Mouse (Mus musculus) stomach, embryonic 14.5 days (tissue): ENCODE data around the gene Slc7a7. TPM values are rescaled to one million over a fixed set of nuclear protein-coding genes. Genes with fewer than 3 reads are reported as not detected.

ENCODE experiments used
- ATAC-seq: fragments of 200-750 bp; cut with Nextera tagmentation; 2 replicates; pipeline ENCODE4 v1.8.0; 2017; ENCODE audit warnings: low read depth, moderate TSS enrichment; ENCODE audit not compliant: insufficient number of reproducible peaks, insufficient read depth, low FRiP score
- H3K27ac ChIP-seq: fragments of 300-500 bp; sonication (generic); 2 replicates; pipeline ENCODE4 v1.5.1; 2014; ENCODE audit warnings: mild to moderate bottlenecking, low read length, moderate library complexity, mixed read lengths
- H3K27me3 ChIP-seq: fragments of 300-500 bp; sonication (generic); 2 replicates; pipeline ENCODE4 v1.6.1; 2014; ENCODE audit warnings: low read length, control low read depth, mixed read lengths; ENCODE audit not compliant: control insufficient read depth, insufficient read depth
- H3K36me3 ChIP-seq: fragments of 300-500 bp; sonication (generic); 2 replicates; pipeline ENCODE4 v1.6.1; 2014; ENCODE audit warnings: mild to moderate bottlenecking, control low read depth, low read length, moderate library complexity, mixed read lengths; ENCODE audit not compliant: control insufficient read depth, insufficient read depth
- H3K4me1 ChIP-seq: fragments of 300-500 bp; sonication (generic); 2 replicates; pipeline ENCODE4 v1.6.1; 2014; ENCODE audit warnings: low read length, control low read depth, mixed read lengths; ENCODE audit not compliant: control insufficient read depth, insufficient read depth
- H3K4me2 ChIP-seq: fragments of 300-500 bp; sonication (generic); replicated peaks from 2 replicates; pipeline ENCODE4 v1.6.1; 2014; ENCODE audit warnings: low read depth, low read length, control low read depth
- H3K4me3 ChIP-seq: fragments of 300-500 bp; sonication (generic); 2 replicates; pipeline ENCODE4 v1.5.1; 2014; ENCODE audit warnings: low read depth, low read length, control low read depth
- H3K9ac ChIP-seq: fragments of 300-500 bp; sonication (generic); replicated peaks from 2 replicates; pipeline ENCODE4 v1.6.1; 2014; ENCODE audit warnings: low read depth, mild to moderate bottlenecking, control low read depth, low read length, moderate library complexity, mixed read lengths
- H3K9me3 ChIP-seq: fragments of 300-500 bp; sonication (generic); 2 replicates; pipeline ENCODE4 v1.6.1; 2016; ENCODE audit warnings: low read depth, low read length, control low read depth; ENCODE audit not compliant: control insufficient read depth
- WGBS: fragments of 180-500 bp; shearing (Covaris S2); extraction: QIAGEN DNeasy Blood & Tissue Kit; methylation state at CpG from one replicate; pipeline ENCODE4 v1.1.7; 2014; 5-methylcytosine and 5-hydroxymethylcytosine counted together
- polyA plus RNA-seq: library from polyadenylated mRNA; unstranded; fragments of >200 nt; fragmentation: Nextera tagmentation; extraction: Ambion mirVana; gene quantifications from 2 replicates; pipeline ENCODE4 v1.2.1, GENCODE M21; 2014

Gene Slc7a7
- polyA plus RNA-seq, 1 experiment from 2014 or later: 10.3 TPM

GRCm38 (mm10) chr14:54429332-54430093, 11.9 kb upstream of the Slc7a7 start:
- H3K4me3 ChIP-seq: no peak overlapping the region
- peaks cover 6% of the 10 kb centered on the region; the same call in 1 of the 2 replicates for H3K36me3 ChIP-seq
- H3K9me3 ChIP-seq: no peaks in the 10 kb centered on the region
- H3K4me2 ChIP-seq: peak overlapping the region; percentile 85; the same call in 1 of the 2 replicates
- H3K4me1 ChIP-seq: peaks cover 27% of the 10 kb centered on the region
- H3K27me3 ChIP-seq: no peaks in the 10 kb centered on the region
- no peak for ATAC-seq
- H3K27ac ChIP-seq: peak overlapping the region; percentile 45; the same call in 1 of the 2 replicates
- 44% methylated on average over 7 of the region's 7 CpGs for WGBS
- no peak overlapping the region for H3K9ac ChIP-seq

GRCm38 (mm10) chr14:54428421-54428820, 10.8 kb upstream of the Slc7a7 start:
- no peak overlapping the region for H3K4me3 ChIP-seq
- no peaks in the 10 kb centered on the region for H3K27me3 ChIP-seq
- peaks cover 19% of the 10 kb centered on the region; the same call in 1 of the 2 replicates for H3K4me1 ChIP-seq
- no peaks in the 10 kb centered on the region for H3K9me3 ChIP-seq
- 75% methylated on average over 5 of the region's 5 CpGs for WGBS
- H3K27ac ChIP-seq: no peak overlapping the region
- peaks cover 6% of the 10 kb centered on the region; the same call in 1 of the 2 replicates for H3K36me3 ChIP-seq
- ATAC-seq: no peak
- H3K9ac ChIP-seq: no peak overlapping the region
- no peak overlapping the region; the same call in 1 of the 2 replicates for H3K4me2 ChIP-seq

- WGBS: 93% methylated on average over 7 of the region's 7 CpGs
- H3K9ac ChIP-seq: no peak overlapping the region
- H3K4me3 ChIP-seq: peak overlapping the region; percentile 94
- peaks cover 15% of the 10 kb centered on the region; the same call in 1 of the 2 replicates for H3K4me1 ChIP-seq
- no peaks in the 10 kb centered on the region for H3K9me3 ChIP-seq
- no peaks in the 10 kb centered on the region for H3K27me3 ChIP-seq
- peak overlapping the region; percentile 74 for H3K4me2 ChIP-seq
- H3K27ac ChIP-seq: no peak overlapping the region
- H3K36me3 ChIP-seq: peaks cover 6% of the 10 kb centered on the region; the same call in 1 of the 2 replicates
- no peak for ATAC-seq
These were observed 10.1 kb upstream of the Slc7a7 start for GRCm38 (mm10) chr14:54427696-54428095.

- H3K4me1 ChIP-seq: peaks cover 15% of the 10 kb centered on the region; the same call in 1 of the 2 replicates
- H3K9me3 ChIP-seq: no peaks in the 10 kb centered on the region
- H3K27me3 ChIP-seq: no peaks in the 10 kb centered on the region
- H3K4me3 ChIP-seq: peak within 1 kb of the TSS; percentile 94
- peak within 1 kb of the TSS; percentile 89 for H3K27ac ChIP-seq
- under 1% methylated on average over 48 of the region's 48 CpGs for WGBS
- peak within 1 kb of the TSS; percentile 74 for H3K4me2 ChIP-seq
- peaks cover 6% of the 10 kb centered on the region; the same call in 1 of the 2 replicates for H3K36me3 ChIP-seq
- ATAC-seq: peak; percentile 64; the same call in 1 of the 2 replicates
- peak within 1 kb of the TSS; percentile 77 for H3K9ac ChIP-seq
These were observed 9.3 kb upstream of the Slc7a7 start, which contains the start of gene Mrpl52 for GRCm38 (mm10) chr14:54426689-54427398. Gene Mrpl52 (plus strand): TSS chr14:54426909.

- ATAC-seq: no peak
- H3K4me1 ChIP-seq: peaks cover 15% of the 10 kb centered on the region; the same call in 1 of the 2 replicates
- no peaks in the 10 kb centered on the region for H3K9me3 ChIP-seq
- peak overlapping the region; percentile 74 for H3K4me2 ChIP-seq
- H3K4me3 ChIP-seq: peak overlapping the region; percentile 94
- H3K36me3 ChIP-seq: peaks cover 6% of the 10 kb centered on the region; the same call in 1 of the 2 replicates
- 33% methylated on average over 14 of the region's 14 CpGs for whole genome bisulfite sequencing
- H3K9ac ChIP-seq: peak overlapping the region; percentile 77
- H3K27ac ChIP-seq: peak overlapping the region; percentile 89
- no peaks in the 10 kb centered on the region for H3K27me3 ChIP-seq
These were observed 8.6 kb upstream of the Slc7a7 start for GRCm38 (mm10) chr14:54426003-54426688.

- peak overlapping the region; percentile 74; the same call in 1 of the 2 replicates for H3K4me2 ChIP-seq
- H3K27me3 ChIP-seq: no peaks in the 10 kb centered on the region
- H3K4me3 ChIP-seq: peak overlapping the region; percentile 94; the same call in 1 of the 2 replicates
- no peak for ATAC-seq
- 85% methylated on average over 1 of the region's 1 CpGs for WGBS
- no peaks in the 10 kb centered on the region for H3K9me3 ChIP-seq
- H3K27ac ChIP-seq: no peak overlapping the region
- peaks cover 6% of the 10 kb centered on the region; the same call in 1 of the 2 replicates for H3K36me3 ChIP-seq
- no peak overlapping the region for H3K9ac ChIP-seq
- peaks cover 15% of the 10 kb centered on the region; the same call in 1 of the 2 replicates for H3K4me1 ChIP-seq
These were observed 8.0 kb upstream of the Slc7a7 start for GRCm38 (mm10) chr14:54425540-54425939.

- 89% methylated on average over 1 of the region's 1 CpGs for WGBS
- Histone ChIP-seq H3K36me3 (peaks cover 6% of the 10 kb centered on the region; the same call in 1 of the 2 replicates), H3K27me3 (no peaks in the 10 kb centered on the region)
These were observed 7.1 kb upstream of the Slc7a7 start for GRCm38 (mm10) chr14:54424634-54425033.

GRCm38 (mm10) chr14:54423406-54423805, 5.8 kb upstream of the Slc7a7 start:
- 73% methylated on average over 5 of the region's 5 CpGs for WGBS
- H3K4me1 ChIP-seq: 0 out of 2 replicates have a peak, but pooled peaks cover 3% of the 10 kb centered on the region
- no peaks in the 10 kb centered on the region for H3K9me3 ChIP-seq
- no peak for ATAC-seq
- H3K4me3 ChIP-seq: no peak overlapping the region
- no peak overlapping the region for H3K9ac ChIP-seq
- no peaks in the 10 kb centered on the region for H3K27me3 ChIP-seq
- H3K27ac ChIP-seq: no peak overlapping the region
- H3K36me3 ChIP-seq: no peaks in the 10 kb centered on the region
- no peak overlapping the region for H3K4me2 ChIP-seq

More at GRCm38 (mm10) chr14:54424634-54425033, 7.1 kb upstream of the Slc7a7 start:
- Histone ChIP-seq H3K4me2 (no peak overlapping the region), H3K9ac (no peak overlapping the region), H3K4me3 (no peak overlapping the region), H3K27ac (no peak overlapping the region), H3K9me3 (no peaks in the 10 kb centered on the region), H3K4me1 (peaks cover 8% of the 10 kb centered on the region; the same call in 1 of the 2 replicates)
- no peak for ATAC-seq
